Mouse (Mus musculus): ENCODE measurements around the gene Pvr.

Pvr gene

DNA sequence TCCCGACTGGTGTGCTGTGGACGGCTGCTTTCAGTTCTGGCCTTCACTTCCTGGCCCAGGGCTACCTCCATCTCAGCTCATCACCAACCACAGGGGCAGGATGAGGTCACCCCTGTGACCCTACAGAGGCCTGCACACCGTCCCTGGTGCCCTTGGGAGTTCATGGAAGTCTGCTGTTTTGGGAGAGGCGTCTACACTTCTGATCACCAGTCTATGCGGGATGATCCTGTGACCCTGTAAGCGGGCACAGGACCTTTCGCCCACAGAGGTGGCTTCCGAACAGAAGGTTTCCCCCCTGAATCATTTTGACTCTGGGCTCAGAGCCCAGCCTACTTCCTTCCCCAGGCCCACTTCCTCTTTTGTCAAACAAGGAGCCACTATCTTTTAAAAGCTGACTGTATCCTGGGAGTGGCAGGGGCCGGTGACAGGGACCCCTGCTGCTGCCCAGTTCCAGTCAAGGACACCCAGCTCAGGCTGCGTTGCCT lies 49.8 kb downstream of the Pvr start:
- in situ Hi-C loops (cut with MboI) = no loop called here

DNA sequence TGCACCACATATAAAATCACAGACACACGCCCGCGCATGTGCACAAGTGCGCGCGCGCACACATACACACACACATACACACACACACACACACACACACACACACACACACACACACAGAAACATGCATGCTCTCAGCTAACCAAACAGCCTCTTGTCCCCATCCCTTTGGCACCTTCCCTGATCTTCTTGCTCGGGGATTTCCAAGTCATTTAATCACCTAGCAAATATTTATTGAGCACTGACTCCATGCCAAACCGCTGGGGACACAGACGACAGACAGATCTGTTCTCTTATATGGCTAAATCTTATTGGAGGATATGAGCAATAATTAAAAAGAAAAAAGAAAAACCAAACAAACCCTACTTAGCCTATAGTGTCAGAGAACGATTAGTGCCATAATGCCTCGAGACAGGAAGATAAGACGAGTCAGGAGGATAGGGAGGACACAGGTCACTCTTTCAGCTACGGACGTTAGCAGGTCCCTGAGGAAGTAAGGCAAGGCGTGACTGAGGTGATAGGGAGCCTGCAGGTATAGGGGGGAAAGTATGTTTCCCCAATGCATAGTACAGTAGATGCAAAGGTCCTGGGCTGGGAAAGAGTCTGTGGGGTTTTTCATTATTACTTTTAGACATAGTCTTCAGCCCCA lies 53.1 kb downstream of the Pvr start:
- in situ Hi-C loops (cut with MboI) = no loop called here

DNA sequence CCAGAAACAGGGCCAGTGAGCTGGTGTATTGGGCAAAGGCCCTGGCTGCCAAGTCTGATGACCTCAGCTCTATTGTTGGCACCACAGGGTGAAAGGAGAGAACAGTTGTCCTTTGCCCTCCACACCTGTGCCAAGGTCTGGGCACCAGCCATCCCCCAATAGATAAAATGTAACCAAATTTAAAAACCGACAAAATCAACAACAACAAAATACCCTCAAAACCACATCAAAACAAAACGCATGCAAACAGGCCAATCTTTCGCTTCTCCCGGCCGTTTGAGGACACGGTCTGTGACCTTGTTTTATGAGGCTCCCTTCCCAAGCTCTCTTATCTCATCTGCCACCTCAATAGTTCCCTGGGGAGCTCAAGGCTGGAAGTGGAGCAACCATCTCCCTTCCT lies 54.5 kb downstream of the Pvr start:
- in situ Hi-C loops (cut with MboI) = no loop called here

DNA sequence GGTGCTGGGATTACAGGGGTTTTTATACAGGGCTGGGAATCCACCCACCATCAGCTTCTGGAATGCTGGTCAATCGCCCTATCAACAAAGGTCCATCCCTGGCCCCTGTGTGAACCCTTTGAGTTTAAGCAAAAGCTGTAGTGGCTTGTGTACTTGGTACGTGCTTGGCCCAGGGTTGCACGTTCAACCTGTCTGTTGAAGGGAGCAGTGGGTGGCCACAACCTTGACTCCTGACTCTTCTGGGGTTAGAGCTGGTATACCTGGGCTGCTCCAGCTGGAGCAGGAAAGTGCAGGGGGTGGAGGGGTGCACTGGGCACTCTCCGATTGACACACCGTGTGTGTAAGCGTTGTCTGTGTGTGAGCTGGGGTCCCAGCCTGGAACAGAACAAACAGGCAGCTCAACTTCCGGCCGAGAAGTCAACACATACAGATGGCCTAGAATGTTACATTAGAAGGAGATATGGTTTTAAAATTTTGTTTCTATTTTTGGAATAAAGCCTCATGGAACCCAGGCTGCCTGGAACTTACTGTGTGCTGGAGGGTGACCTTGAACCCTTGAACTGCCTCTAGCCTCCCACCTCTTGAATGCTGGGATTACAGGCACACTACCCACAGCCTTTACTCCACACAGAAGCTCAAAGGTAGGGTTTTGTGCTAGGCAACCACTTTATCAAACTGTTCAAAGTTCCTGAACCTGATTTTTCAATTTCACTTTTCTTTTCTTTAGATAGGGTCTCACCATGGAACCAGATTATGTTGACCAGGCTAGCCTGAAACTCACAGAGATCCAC lies 55.5 kb downstream of the Pvr start:
- in situ Hi-C loops (cut with MboI) = no loop called here

DNA sequence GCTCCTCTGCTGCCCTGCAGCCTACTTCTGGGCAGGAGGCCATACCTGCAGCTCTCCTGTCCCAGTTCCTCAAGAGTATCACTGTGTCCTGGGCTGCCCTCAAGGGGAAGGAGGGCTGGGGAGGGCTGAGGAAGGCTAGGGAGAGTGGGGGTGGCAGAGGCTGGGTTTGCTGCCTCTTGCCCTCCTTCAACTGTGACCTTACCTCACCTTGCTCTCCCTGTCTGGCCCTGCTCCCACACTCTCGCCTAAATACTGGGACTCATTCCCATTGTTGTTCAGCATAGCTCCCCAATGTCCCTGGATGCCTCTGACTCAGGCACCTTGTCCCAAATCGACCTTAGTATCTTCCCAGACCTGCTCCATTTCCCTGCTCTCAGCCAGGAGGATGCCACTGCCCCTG lies 56.7 kb downstream of the Pvr start:
- in situ Hi-C loops (cut with MboI) = no loop called here

DNA sequence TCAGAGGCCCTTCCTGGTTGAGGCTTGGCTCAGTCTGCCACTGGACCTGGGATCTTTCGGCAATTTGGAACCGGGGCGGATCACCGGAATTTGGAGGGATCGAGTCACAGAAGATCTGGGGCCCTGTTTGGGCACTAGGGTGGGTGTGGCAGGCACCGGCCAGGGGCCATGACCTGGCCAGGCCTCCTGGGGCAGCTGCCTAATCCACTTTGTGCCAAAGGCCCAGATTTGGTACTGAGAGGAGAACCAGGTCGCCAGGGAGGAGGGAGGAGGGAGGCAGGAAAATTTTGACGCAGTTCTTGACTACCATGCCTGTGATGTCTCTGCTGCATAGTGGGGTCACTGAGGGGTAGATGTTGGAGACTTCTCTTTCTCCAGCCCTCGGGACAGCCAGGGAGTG lies 59.8 kb downstream of the Pvr start, which contains the start of gene Ceacam16:
Gene Ceacam16, minus strand, starts transcription at position 101 of the 400 bp plus-strand sequence.
- in situ Hi-C loops (cut with MboI) = no loop called here

DNA sequence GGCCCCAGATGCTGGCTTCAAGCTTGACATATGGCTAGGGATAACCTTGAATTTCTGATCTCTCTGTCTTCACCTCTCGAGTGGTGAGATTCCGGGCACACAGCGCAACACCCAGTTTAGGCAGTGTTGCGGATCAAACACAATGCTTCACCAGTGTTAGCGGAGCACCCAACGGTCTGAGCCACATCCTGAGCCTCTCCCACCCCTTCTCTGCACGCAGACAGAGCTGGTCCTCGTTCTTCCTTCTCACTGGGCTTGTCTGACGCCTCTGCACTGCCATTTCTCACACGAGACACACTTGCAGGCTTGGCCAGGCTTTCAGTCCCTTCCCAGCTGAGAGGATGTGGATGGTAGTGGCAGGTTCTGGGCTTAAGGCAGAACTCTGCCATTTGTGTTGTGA lies 61.2 kb downstream of the Pvr start:
- in situ Hi-C loops (cut with MboI) = no loop called here

DNA sequence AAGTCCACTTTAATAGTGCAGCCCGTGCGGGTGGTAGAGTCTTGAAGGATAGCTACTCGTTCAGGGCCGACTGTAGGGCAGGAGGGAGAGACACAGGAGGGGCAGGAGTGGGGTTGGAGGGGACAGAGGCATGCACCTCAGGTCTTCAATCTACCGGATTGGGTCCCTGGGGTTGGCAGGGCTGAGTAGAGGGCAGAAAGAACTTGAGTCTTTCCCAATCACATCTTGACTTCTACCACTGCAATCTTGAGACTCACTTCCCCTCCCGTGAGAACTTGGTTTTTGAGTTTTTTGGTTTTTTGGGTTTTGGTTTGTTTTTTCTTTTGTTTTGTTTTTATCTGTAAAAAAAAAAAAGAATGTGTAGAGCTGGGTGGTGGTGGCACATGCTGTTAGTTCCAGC lies 64.7 kb downstream of the Pvr start:
- in situ Hi-C loops (cut with MboI) = no loop called here

DNA sequence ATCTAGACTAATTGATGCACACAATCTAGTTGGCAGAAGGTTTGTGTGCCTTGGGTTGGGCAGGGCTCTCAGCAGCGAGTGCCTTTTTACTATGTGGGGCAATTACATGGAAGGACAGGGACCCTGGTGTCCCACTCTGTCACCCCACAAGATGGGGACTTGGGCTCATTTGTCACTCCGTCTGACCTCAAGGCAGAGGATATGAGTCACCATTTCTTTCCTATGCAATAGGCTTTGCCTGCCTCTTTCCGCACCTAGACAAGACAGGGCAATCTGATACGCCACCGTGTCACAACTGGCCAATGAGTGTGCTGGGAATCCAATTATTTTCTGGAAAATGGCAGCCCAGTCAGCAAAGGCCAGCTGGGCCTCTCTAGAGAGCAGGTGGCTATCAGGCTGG lies 65.3 kb downstream of the Pvr start:
- in situ Hi-C loops (cut with MboI) = no loop called here
